Mouse (Mus musculus) CH12.LX (cell line): ENCODE measurements around the gene Cx3cl1. TPM values are rescaled to one million over a fixed set of nuclear protein-coding genes. Genes with fewer than 3 reads are reported as not detected.

Experiments used
- DNase-seq: peaks from one replicate; pipeline ENCODE4 v3.0.0-alpha.2; 2013; ENCODE audit errors: extremely low read depth
- H3K27ac ChIP-seq: 2 replicates; pipeline ENCODE4 v1.5.1; 2012; ENCODE audit warnings: low read depth, mild to moderate bottlenecking, control low read depth, moderate library complexity; ENCODE audit not compliant: insufficient read depth
- H3K27me3 ChIP-seq: replicated peaks from 2 replicates; pipeline ENCODE3; 2012; ENCODE audit warnings: inconsistent platforms
- H3K36me3 ChIP-seq, 2 experiments: replicated peaks in 1 of 2; 2 replicates each; pipeline versions ENCODE3 to v1.6.1; 2012; ENCODE audit warnings: inconsistent platforms in 1 of 2, low read length in 1 of 2, mild to moderate bottlenecking in 1 of 2, mixed read lengths in 1 of 2, moderate library complexity in 1 of 2; ENCODE audit not compliant: control insufficient read depth in 1 of 2, insufficient read depth in 1 of 2
- H3K4me1 ChIP-seq, 2 experiments: 2 replicates each; pipeline ENCODE4 v1.6.1; 2012; ENCODE audit warnings: inconsistent platforms in 1 of 2, moderate library complexity in 1 of 2; ENCODE audit not compliant: insufficient read depth in 2 of 2, control insufficient read depth in 1 of 2
- H3K4me2 ChIP-seq: 2 replicates; pipeline ENCODE4 v1.6.1; 2012; ENCODE audit warnings: low read depth, mild to moderate bottlenecking, control low read depth; ENCODE audit not compliant: poor library complexity, insufficient read depth, severe bottlenecking
- H3K4me3 ChIP-seq, 3 experiments: fragments of 150-350 bp in 1 of 3; sonication (generic) in 1 of 3; replicated peaks in 1 of 3; 2 replicates each; pipeline versions ENCODE3 to v1.5.1; 2011 to 2012; ENCODE audit warnings: low read depth in 2 of 3, low read length in 2 of 3, mild to moderate bottlenecking in 2 of 3, moderate library complexity in 2 of 3, control low read depth in 1 of 3, improper control_type of control experiment in 1 of 3, inconsistent platforms in 1 of 3, mixed read lengths in 1 of 3; ENCODE audit not compliant: poor library complexity in 1 of 3
- H3K79me2 ChIP-seq: replicated peaks from 2 replicates; pipeline ENCODE4 v1.6.1; 2012; ENCODE audit warnings: mild to moderate bottlenecking, moderate library complexity; ENCODE audit not compliant: control insufficient read depth, poor library complexity, insufficient read depth, severe bottlenecking; ENCODE audit errors: extremely low read depth
- H3K9ac ChIP-seq: 2 replicates; pipeline ENCODE4 v1.6.1; 2012; ENCODE audit warnings: low read depth, mild to moderate bottlenecking, control low read depth, moderate library complexity; ENCODE audit not compliant: insufficient read depth
- H3K9me3 ChIP-seq: replicated peaks from 2 replicates; pipeline ENCODE3; 2012; ENCODE audit warnings: low read length, inconsistent platforms, mixed read lengths
- BHLHE40 ChIP-seq: IDR thresholded peaks from 2 replicates; pipeline ENCODE4 v1.6.1; 2011; ENCODE audit warnings: mild to moderate bottlenecking, low read depth, low read length, improper control_type of control experiment
- CHD2 ChIP-seq: IDR thresholded peaks from 2 replicates; pipeline ENCODE4 v1.6.1; 2011; ENCODE audit warnings: low read length, improper control_type of control experiment
- E2F4 ChIP-seq: IDR thresholded peaks from 2 replicates; pipeline ENCODE4 v1.6.1; 2011; ENCODE audit warnings: low read depth, low read length, improper control_type of control experiment; ENCODE audit not compliant: insufficient replicate concordance
- ELF1 ChIP-seq: IDR thresholded peaks from 2 replicates; pipeline ENCODE4 v1.6.1; 2014; ENCODE audit warnings: low read depth, mild to moderate bottlenecking, inconsistent platforms, low read length, improper control_type of control experiment
- EP300 ChIP-seq: IDR thresholded peaks from 2 replicates; pipeline ENCODE4 v1.6.1; 2011; ENCODE audit warnings: low read length, improper control_type of control experiment
- HCFC1 ChIP-seq: IDR thresholded peaks from 2 replicates; pipeline ENCODE4 v1.6.1; 2012; ENCODE audit warnings: low read depth, mild to moderate bottlenecking, inconsistent platforms, low read length, improper control_type of control experiment
- KAT2A ChIP-seq: IDR thresholded peaks from 2 replicates; pipeline ENCODE4 v1.6.1; 2012; ENCODE audit warnings: low read length, improper control_type of control experiment, inconsistent platforms; ENCODE audit not compliant: insufficient replicate concordance
- MAFK ChIP-seq: IDR thresholded peaks from 2 replicates; pipeline ENCODE4 v1.6.1; 2011; ENCODE audit warnings: low read length, improper control_type of control experiment; ENCODE audit not compliant: insufficient replicate concordance
- MAZ ChIP-seq: IDR thresholded peaks from 2 replicates; pipeline ENCODE4 v1.6.1; 2012; ENCODE audit warnings: low read depth, mild to moderate bottlenecking, inconsistent platforms, low read length, improper control_type of control experiment, moderate library complexity
- NRF1 ChIP-seq: IDR thresholded peaks from 2 replicates; pipeline ENCODE4 v1.6.1; 2014; ENCODE audit warnings: low read depth, mild to moderate bottlenecking, inconsistent platforms, low read length, improper control_type of control experiment, moderate library complexity
- POLR2AphosphoS2 ChIP-seq: IDR thresholded peaks from 2 replicates; pipeline ENCODE4 v1.6.1; 2011; ENCODE audit warnings: low read depth, low read length, improper control_type of control experiment
- SIN3A ChIP-seq: IDR thresholded peaks from 2 replicates; pipeline ENCODE4 v1.6.1; 2012; ENCODE audit warnings: low read length, improper control_type of control experiment, inconsistent platforms
- SMC3 ChIP-seq: IDR thresholded peaks from 2 replicates; pipeline ENCODE4 v1.6.1; 2011; ENCODE audit warnings: low read depth, low read length, improper control_type of control experiment
- TBP ChIP-seq: conservative IDR thresholded peaks from 2 replicates; pipeline ENCODE4 v1.6.1; 2011; ENCODE audit warnings: low read depth, low read length, improper control_type of control experiment
- TCF12 ChIP-seq: IDR thresholded peaks from 2 replicates; pipeline ENCODE4 v1.6.1; 2014; ENCODE audit warnings: low read depth, mild to moderate bottlenecking, inconsistent platforms, low read length, improper control_type of control experiment
- USF1 ChIP-seq: IDR thresholded peaks from 2 replicates; pipeline ENCODE4 v1.6.1; 2014; ENCODE audit warnings: low read depth, mild to moderate bottlenecking, inconsistent platforms, low read length, improper control_type of control experiment
- ZMIZ1 ChIP-seq: IDR thresholded peaks from 2 replicates; pipeline ENCODE4 v1.6.1; 2012; ENCODE audit warnings: low read depth, mild to moderate bottlenecking, inconsistent platforms, low read length, improper control_type of control experiment
- dilution Hi-C: fragments of 300-500 bp; cut with MboI; formaldehyde crosslinking; loops from 2 replicates; pipeline ENCODE4 v1.14.3; 2020; ENCODE audit warnings: low sequenced_read_pairs; ENCODE audit not compliant: extremely low pct_unique_long_range_greater_than_20kb, extremely low pct_ligation_motif_present
- in situ Hi-C: fragments of 300-500 bp; cut with MboI; formaldehyde crosslinking; loops from 3 replicates; pipeline ENCODE4 v1.14.3; 2019; ENCODE audit warnings: low sequenced_read_pairs, low pct_ligation_motif_present, low pct_unique_long_range_greater_than_20kb, mixed read lengths
- polyA plus RNA-seq: library from polyadenylated mRNA; unstranded; fragments of >175 nt; gene quantifications from 2 replicates; pipeline ENCODE4 v1.2.1, GENCODE M21; 2012; ENCODE audit warnings: low read depth; ENCODE audit not compliant: insufficient read length
- total RNA-seq, 2 experiments: library from RNA; depleted of rRNA; stranded (reverse); fragments of 300-350 nt in 1 of 2; fragments of >200 nt in 1 of 2; gene quantifications; 2 replicates each; pipeline ENCODE4 v1.2.3; 2012 to 2014

Cx3cl1 gene
- total and polyA plus RNA-seq, 3 experiments, result 0.19 to 4.2 (median 3.7) TPM

- Histone ChIP-seq H3K9ac (no peak overlapping the region), H3K79me2 (no peaks in the 10 kb centered on the region; the same call in 1 of the 2 replicates), H3K27ac (no peak overlapping the region; the same call in 1 of the 2 replicates), H3K9me3 (no peaks in the 10 kb centered on the region), H3K4me2 (no peak overlapping the region), H3K36me3 (peaks cover 77 to 93% of the 10 kb centered on the region in 2 experiments), H3K4me1 (peaks cover 0 to 5% of the 10 kb centered on the region in 2 experiments; a peak in 1 of 4 replicates), H3K27me3 (no peaks in the 10 kb centered on the region), H3K4me3 (no peak overlapping the region)
- TF ChIP-seq POLR2AphosphoS2, result no peak
- no peak for TF ChIP-seq MAFK
- TF ChIP-seq MAZ, result no peak
- no peak for TF ChIP-seq KAT2A
- no peak for TF ChIP-seq CHD2
- TF ChIP-seq SIN3A, result no peak
- dilution Hi-C loops, result no loop called here
- DNase-seq, result no peak
- in situ Hi-C loops, result no loop called here
Measured at GRCm38 (mm10) chr8:94825170-94825569, 53.4 kb downstream of the Cx3cl1 start.

- Histone ChIP-seq H3K9ac (no peak overlapping the region), H3K9me3 (peaks cover 3% of the 10 kb centered on the region), H3K36me3 (peaks cover 74 to 92% of the 10 kb centered on the region in 2 experiments), H3K4me3 (no peak overlapping the region), H3K4me1 (peaks cover 0 to 5% of the 10 kb centered on the region in 2 experiments; a peak in 1 of 4 replicates), H3K79me2 (no peaks in the 10 kb centered on the region; the same call in 1 of the 2 replicates), H3K27me3 (no peaks in the 10 kb centered on the region), H3K4me2 (no peak overlapping the region), H3K27ac (no peak overlapping the region)
- dilution Hi-C loops (no loop called here), in situ Hi-C loops (no loop called here)
- no peak for TF ChIP-seq MAZ
- no peak for TF ChIP-seq CHD2
- TF ChIP-seq HCFC1, result no peak
- TF ChIP-seq EP300, result no peak
- TF ChIP-seq ZMIZ1, result no peak
- no peak for TF ChIP-seq ELF1
- TF ChIP-seq E2F4, result no peak
- TF ChIP-seq TBP, result no peak
- TF ChIP-seq NRF1, result no peak
- no peak for DNase-seq
Measured at GRCm38 (mm10) chr8:94826210-94826609, 54.4 kb downstream of the Cx3cl1 start.

DNA sequence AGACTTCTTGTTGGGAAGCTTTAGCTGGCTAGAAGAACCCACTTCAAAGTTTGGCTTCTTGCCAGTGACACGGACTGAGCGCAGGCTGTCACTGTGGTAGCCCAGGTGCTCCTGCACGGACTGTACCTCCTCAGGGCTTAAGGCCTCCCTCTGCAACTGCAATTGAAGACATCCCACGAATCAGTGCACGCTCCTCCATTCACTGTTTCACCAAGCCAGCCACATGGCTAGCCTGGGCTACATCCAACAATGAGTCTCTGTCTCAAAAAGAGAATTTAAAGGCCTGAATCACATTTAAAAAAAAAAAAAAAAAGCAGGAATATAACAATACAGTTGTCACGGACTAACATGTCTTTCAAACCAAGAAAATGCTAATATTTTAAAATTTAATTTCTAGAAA, 56.5 kb downstream of the Cx3cl1 start:
- Histone ChIP-seq H3K4me3 (no peak overlapping the region), H3K27me3 (no peaks in the 10 kb centered on the region), H3K4me1 (peaks cover 0 to 5% of the 10 kb centered on the region in 2 experiments; a peak in 1 of 4 replicates), H3K4me2 (no peak overlapping the region), H3K9me3 (peaks cover 3% of the 10 kb centered on the region), H3K79me2 (peaks cover 8% of the 10 kb centered on the region), H3K9ac (no peak overlapping the region), H3K36me3 (peaks cover 69 to 91% of the 10 kb centered on the region in 2 experiments), H3K27ac (no peak overlapping the region)
- dilution Hi-C loops (no loop called here), in situ Hi-C loops (no loop called here)
- no peak for DNase-seq
- TF ChIP-seq USF1 (no peak), SMC3 (no peak), E2F4 (no peak), TBP (no peak), TCF12 (no peak), BHLHE40 (no peak)
